Mouse (Mus musculus) CH12.LX (cell line): Measurements from ENCODE around the gene Itgb3. TPM values are rescaled to one million over a fixed set of nuclear protein-coding genes. Genes with fewer than 3 reads are reported as not detected.

Source experiments
- DNase-seq: peaks from one replicate; pipeline ENCODE4 v3.0.0-alpha.2; 2013; ENCODE audit errors: extremely low read depth
- H3K27ac ChIP-seq: 2 replicates; pipeline ENCODE4 v1.5.1; 2012; ENCODE audit warnings: low read depth, mild to moderate bottlenecking, control low read depth, moderate library complexity; ENCODE audit not compliant: insufficient read depth
- H3K27me3 ChIP-seq: replicated peaks from 2 replicates; pipeline ENCODE3; 2012; ENCODE audit warnings: inconsistent platforms
- H3K36me3 ChIP-seq, 2 experiments: replicated peaks in 1 of 2; 2 replicates each; pipeline versions ENCODE3 to v1.6.1; 2012; ENCODE audit warnings: inconsistent platforms in 1 of 2, low read length in 1 of 2, mild to moderate bottlenecking in 1 of 2, mixed read lengths in 1 of 2, moderate library complexity in 1 of 2; ENCODE audit not compliant: control insufficient read depth in 1 of 2, insufficient read depth in 1 of 2
- H3K4me1 ChIP-seq, 2 experiments: 2 replicates each; pipeline ENCODE4 v1.6.1; 2012; ENCODE audit warnings: inconsistent platforms in 1 of 2, moderate library complexity in 1 of 2; ENCODE audit not compliant: insufficient read depth in 2 of 2, control insufficient read depth in 1 of 2
- H3K4me2 ChIP-seq: 2 replicates; pipeline ENCODE4 v1.6.1; 2012; ENCODE audit warnings: low read depth, mild to moderate bottlenecking, control low read depth; ENCODE audit not compliant: poor library complexity, insufficient read depth, severe bottlenecking
- H3K4me3 ChIP-seq, 3 experiments: fragments of 150-350 bp in 1 of 3; sonication (generic) in 1 of 3; replicated peaks in 1 of 3; 2 replicates each; pipeline versions ENCODE3 to v1.5.1; 2011 to 2012; ENCODE audit warnings: low read depth in 2 of 3, low read length in 2 of 3, mild to moderate bottlenecking in 2 of 3, moderate library complexity in 2 of 3, control low read depth in 1 of 3, improper control_type of control experiment in 1 of 3, inconsistent platforms in 1 of 3, mixed read lengths in 1 of 3; ENCODE audit not compliant: poor library complexity in 1 of 3
- H3K79me2 ChIP-seq: replicated peaks from 2 replicates; pipeline ENCODE4 v1.6.1; 2012; ENCODE audit warnings: mild to moderate bottlenecking, moderate library complexity; ENCODE audit not compliant: control insufficient read depth, poor library complexity, insufficient read depth, severe bottlenecking; ENCODE audit errors: extremely low read depth
- H3K9ac ChIP-seq: 2 replicates; pipeline ENCODE4 v1.6.1; 2012; ENCODE audit warnings: low read depth, mild to moderate bottlenecking, control low read depth, moderate library complexity; ENCODE audit not compliant: insufficient read depth
- H3K9me3 ChIP-seq: replicated peaks from 2 replicates; pipeline ENCODE3; 2012; ENCODE audit warnings: low read length, inconsistent platforms, mixed read lengths
- CHD2 ChIP-seq: IDR thresholded peaks from 2 replicates; pipeline ENCODE4 v1.6.1; 2011; ENCODE audit warnings: low read length, improper control_type of control experiment
- CTCF ChIP-seq, 2 experiments: IDR thresholded peaks in 1 of 2; conservative IDR thresholded peaks in 1 of 2; 2 replicates each; pipeline ENCODE4 v1.5.1; 2011 to 2012; ENCODE audit warnings: low read depth in 2 of 2, low read length in 2 of 2, improper control_type of control experiment in 1 of 2, inconsistent platforms in 1 of 2, mild to moderate bottlenecking in 1 of 2, moderate library complexity in 1 of 2
- E2F4 ChIP-seq: IDR thresholded peaks from 2 replicates; pipeline ENCODE4 v1.6.1; 2011; ENCODE audit warnings: low read depth, low read length, improper control_type of control experiment; ENCODE audit not compliant: insufficient replicate concordance
- JUN ChIP-seq: IDR thresholded peaks from 2 replicates; pipeline ENCODE4 v1.6.1; 2011; ENCODE audit warnings: low read depth, mild to moderate bottlenecking, low read length, improper control_type of control experiment, moderate library complexity; ENCODE audit not compliant: insufficient read depth
- MAFK ChIP-seq: IDR thresholded peaks from 2 replicates; pipeline ENCODE4 v1.6.1; 2011; ENCODE audit warnings: low read length, improper control_type of control experiment; ENCODE audit not compliant: insufficient replicate concordance
- MEF2A ChIP-seq: IDR thresholded peaks from 2 replicates; pipeline ENCODE4 v1.6.1; 2014; ENCODE audit warnings: low read depth, mild to moderate bottlenecking, inconsistent platforms, low read length, improper control_type of control experiment, borderline replicate concordance
- MYC ChIP-seq: IDR thresholded peaks from 2 replicates; pipeline ENCODE4 v1.6.1; 2011; ENCODE audit warnings: low read depth, mild to moderate bottlenecking, improper control_type of control experiment, low read length
- NRF1 ChIP-seq: IDR thresholded peaks from 2 replicates; pipeline ENCODE4 v1.6.1; 2014; ENCODE audit warnings: low read depth, mild to moderate bottlenecking, inconsistent platforms, low read length, improper control_type of control experiment, moderate library complexity
- POLR2A ChIP-seq: IDR thresholded peaks from 2 replicates; pipeline ENCODE4 v1.6.1; 2011; ENCODE audit warnings: low read depth, mild to moderate bottlenecking, improper control_type of control experiment, low read length
- RAD21 ChIP-seq: IDR thresholded peaks from 2 replicates; pipeline ENCODE4 v1.6.1; 2011; ENCODE audit warnings: low read depth, mild to moderate bottlenecking, low read length, improper control_type of control experiment, moderate library complexity
- SMC3 ChIP-seq: IDR thresholded peaks from 2 replicates; pipeline ENCODE4 v1.6.1; 2011; ENCODE audit warnings: low read depth, low read length, improper control_type of control experiment
- TBP ChIP-seq: conservative IDR thresholded peaks from 2 replicates; pipeline ENCODE4 v1.6.1; 2011; ENCODE audit warnings: low read depth, low read length, improper control_type of control experiment
- TCF12 ChIP-seq: IDR thresholded peaks from 2 replicates; pipeline ENCODE4 v1.6.1; 2014; ENCODE audit warnings: low read depth, mild to moderate bottlenecking, inconsistent platforms, low read length, improper control_type of control experiment
- UBTF ChIP-seq: IDR thresholded peaks from 2 replicates; pipeline ENCODE4 v1.6.1; 2012; ENCODE audit warnings: low read depth, mild to moderate bottlenecking, inconsistent platforms, low read length, improper control_type of control experiment, moderate library complexity
- USF2 ChIP-seq: conservative IDR thresholded peaks from 2 replicates; pipeline ENCODE4 v1.6.1; 2011; ENCODE audit warnings: low read depth, low read length, improper control_type of control experiment
- ZMIZ1 ChIP-seq: IDR thresholded peaks from 2 replicates; pipeline ENCODE4 v1.6.1; 2012; ENCODE audit warnings: low read depth, mild to moderate bottlenecking, inconsistent platforms, low read length, improper control_type of control experiment
- dilution Hi-C: fragments of 300-500 bp; cut with MboI; formaldehyde crosslinking; loops from 2 replicates; pipeline ENCODE4 v1.14.3; 2020; ENCODE audit warnings: low sequenced_read_pairs; ENCODE audit not compliant: extremely low pct_unique_long_range_greater_than_20kb, extremely low pct_ligation_motif_present
- in situ Hi-C: fragments of 300-500 bp; cut with MboI; formaldehyde crosslinking; loops from 3 replicates; pipeline ENCODE4 v1.14.3; 2019; ENCODE audit warnings: low sequenced_read_pairs, low pct_ligation_motif_present, low pct_unique_long_range_greater_than_20kb, mixed read lengths
- polyA plus RNA-seq: library from polyadenylated mRNA; unstranded; fragments of >175 nt; gene quantifications from 2 replicates; pipeline ENCODE4 v1.2.1, GENCODE M21; 2012; ENCODE audit warnings: low read depth; ENCODE audit not compliant: insufficient read length
- total RNA-seq, 2 experiments: library from RNA; depleted of rRNA; stranded (reverse); fragments of 300-350 nt in 1 of 2; fragments of >200 nt in 1 of 2; gene quantifications; 2 replicates each; pipeline ENCODE4 v1.2.3; 2012 to 2014

The Itgb3 gene
- total and polyA plus RNA-seq, 3 experiments = 2.9 to 11.0 (median 3.0) TPM

DNA sequence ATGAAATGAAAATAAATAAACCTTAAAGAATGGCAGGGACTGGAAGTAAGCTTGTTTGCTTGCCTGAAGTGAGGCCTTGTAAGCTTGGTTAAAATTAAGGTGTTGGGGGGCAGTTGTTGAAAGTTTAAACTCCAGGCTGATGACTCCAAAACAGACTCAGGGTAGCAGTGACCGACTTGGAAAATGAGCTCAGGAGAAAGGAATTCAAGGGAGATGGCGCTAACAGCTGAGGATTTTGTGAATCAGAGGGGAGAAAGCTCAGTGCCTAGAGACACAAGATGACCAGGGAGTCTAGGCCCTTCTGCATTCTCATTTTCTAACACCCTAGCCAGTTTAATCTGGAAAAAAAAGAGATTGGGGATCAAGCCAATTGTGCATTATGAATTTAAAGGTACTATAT, 46.8 kb upstream of the Itgb3 start:
- dilution Hi-C loops = no loop called here
- Histone ChIP-seq H3K4me1 (peaks cover 2 to 7% of the 10 kb centered on the region in 2 experiments; a peak in 2 of 4 replicates), H3K4me2 (no peak overlapping the region), H3K36me3 (no peaks in the 10 kb centered on the region), H3K27ac (no peak overlapping the region), H3K9me3 (peaks cover 2% of the 10 kb centered on the region), H3K27me3 (no peaks in the 10 kb centered on the region), H3K4me3 (no peak overlapping the region), H3K9ac (no peak overlapping the region), H3K79me2 (no peaks in the 10 kb centered on the region)
- in situ Hi-C loops = no loop called here
- TF ChIP-seq POLR2A (no peak), TCF12 (no peak), E2F4 (no peak), USF2 (no peak)
- no peak for DNase-seq

DNA sequence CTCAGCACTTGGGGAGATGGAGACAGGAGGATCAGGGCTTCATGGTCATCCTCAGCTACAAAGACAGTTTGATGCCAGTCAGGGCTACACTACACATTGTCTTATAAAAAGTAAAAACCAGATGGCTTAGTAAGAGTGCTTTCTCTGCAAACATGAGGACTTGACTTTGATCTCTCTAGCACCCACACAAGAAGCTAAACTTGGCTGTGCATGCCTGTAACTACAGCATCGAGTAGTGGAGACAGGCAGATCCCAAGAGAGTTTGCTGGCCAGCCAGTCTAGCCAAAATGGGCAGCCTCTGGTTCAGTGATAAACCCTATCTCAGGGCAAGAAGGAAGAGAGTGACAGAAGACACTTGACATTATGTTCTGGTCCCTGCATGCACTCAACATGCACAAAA, 44.3 kb upstream of the Itgb3 start:
- dilution Hi-C loops = no loop called here
- Histone ChIP-seq H3K27me3 (no peaks in the 10 kb centered on the region), H3K79me2 (no peaks in the 10 kb centered on the region), H3K9me3 (peaks cover 2% of the 10 kb centered on the region), H3K4me2 (no peak overlapping the region), H3K4me1 (peaks cover 0 to 2% of the 10 kb centered on the region in 2 experiments; a peak in 1 of 4 replicates), H3K4me3 (no peak overlapping the region), H3K27ac (no peak overlapping the region; the same call in 1 of the 2 replicates), H3K9ac (no peak overlapping the region), H3K36me3 (no peaks in the 10 kb centered on the region)
- DNase-seq = no peak
- TF ChIP-seq MEF2A (no peak), CHD2 (no peak), SMC3 (no peak)
- in situ Hi-C loops = no loop called here

DNA sequence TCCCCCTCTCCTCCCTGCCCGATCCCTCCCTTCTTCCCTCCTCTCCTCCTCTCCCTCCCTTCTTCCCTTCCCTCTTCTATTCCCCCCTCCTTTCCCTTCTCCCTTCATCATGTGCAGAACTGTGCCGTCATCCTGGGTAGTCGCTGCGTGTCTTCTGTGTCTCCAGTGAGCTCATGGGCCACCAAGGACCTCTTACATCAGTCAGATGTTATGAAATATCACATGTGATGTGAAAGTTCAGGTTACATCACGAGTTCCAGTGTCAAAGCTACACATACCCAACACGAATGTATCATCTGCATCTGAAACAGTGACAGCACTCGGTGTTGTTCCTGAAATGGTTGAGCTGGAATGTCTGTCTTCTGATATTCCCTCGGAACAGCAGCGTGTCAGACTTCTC, 42.6 kb upstream of the Itgb3 start:
- Histone ChIP-seq H3K79me2 (no peaks in the 10 kb centered on the region), H3K27ac (no peak overlapping the region), H3K4me3 (no peak overlapping the region), H3K9me3 (peaks cover 8% of the 10 kb centered on the region), H3K27me3 (no peaks in the 10 kb centered on the region), H3K36me3 (no peaks in the 10 kb centered on the region), H3K4me2 (no peak overlapping the region), H3K9ac (no peak overlapping the region), H3K4me1 (peaks cover 0 to 2% of the 10 kb centered on the region in 2 experiments; a peak in 1 of 4 replicates)
- in situ Hi-C loops (no loop called here), dilution Hi-C loops (no loop called here)
- DNase-seq = no peak
- no peak for TF ChIP-seq MEF2A
- TF ChIP-seq UBTF = no peak
- no peak for TF ChIP-seq TBP
- no peak for TF ChIP-seq E2F4
- no peak for TF ChIP-seq MAFK
- no peak for TF ChIP-seq NRF1
- no peak for TF ChIP-seq ZMIZ1
- TF ChIP-seq CTCF (conservative IDR thresholded peaks at IDR 0.05 in 1 of 2, IDR thresholded peaks at IDR 0.05 in 1 of 2; ENCODE audit: low read depth in 2 of 2, low read length in 2 of 2) = no peak
- TF ChIP-seq JUN = no peak
- TF ChIP-seq RAD21 = no peak
- TF ChIP-seq MYC = no peak
